Mouse (Mus musculus): ENCODE measurements around the gene Cyp46a1. TPM values are rescaled to one million over a fixed set of nuclear protein-coding genes. Genes with fewer than 3 reads are reported as not detected.

Cyp46a1 gene
- polyA plus RNA-seq, 1 experiment = 1.6 TPM

DNA sequence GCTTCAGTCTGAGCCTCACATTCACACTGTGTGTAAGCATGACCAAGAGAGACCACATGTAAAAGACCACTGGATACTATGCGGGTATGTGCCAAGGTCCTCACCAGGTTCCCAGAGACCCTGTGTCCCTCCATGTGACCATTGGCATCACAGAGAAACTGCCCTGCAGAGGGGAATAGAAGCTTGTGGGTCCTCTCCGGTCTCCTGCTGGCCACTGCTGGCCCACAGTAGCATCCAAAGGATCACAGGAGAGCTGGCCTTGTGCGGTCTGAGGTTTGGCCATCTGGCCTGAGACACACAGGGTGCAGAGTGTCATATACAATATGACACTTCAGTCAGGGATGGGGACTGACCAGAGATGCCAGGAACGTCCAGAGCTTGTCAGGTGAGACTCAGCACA is 24.1 kb upstream of the Cyp46a1 start:
- no peaks in the 10 kb centered on the region for H3K79me2 ChIP-seq (ENCODE audit: control insufficient read depth, insufficient read depth)
- no peak for TF ChIP-seq SRF (IDR thresholded peaks at IDR 0.05; ENCODE audit: control insufficient read depth, insufficient read length, low read depth)
- TF ChIP-seq POLR2AphosphoS2 (IDR thresholded peaks at IDR 0.05; ENCODE audit: insufficient read length, low read depth) = no peak
- no peak for TF ChIP-seq POLR2A (IDR thresholded peaks at IDR 0.05; ENCODE audit: insufficient read length, low read depth)
- no peak for TF ChIP-seq TCF12 (IDR thresholded peaks at IDR 0.05; ENCODE audit: insufficient read depth, poor library complexity, severe bottlenecking)
- no peak for TF ChIP-seq TCF3 (IDR thresholded peaks at IDR 0.05; ENCODE audit: insufficient read length, low read depth)
- no peak for TF ChIP-seq CEBPB (IDR thresholded peaks at IDR 0.05; ENCODE audit: insufficient read depth, poor library complexity, severe bottlenecking)
- no peak for TF ChIP-seq E2F4 (IDR thresholded peaks at IDR 0.05; ENCODE audit: insufficient read depth)
- no peak for TF ChIP-seq MAX (IDR thresholded peaks at IDR 0.05; ENCODE audit: low read depth)
- no peak for TF ChIP-seq USF1 (IDR thresholded peaks at IDR 0.05; ENCODE audit: low read depth)
- TF ChIP-seq MYOG (IDR thresholded peaks at IDR 0.05; ENCODE audit: control insufficient read depth in 1 of 3, insufficient read depth in 1 of 3, insufficient read length in 2 of 3, low read depth in 2 of 3) = no peak
- TF ChIP-seq REST (IDR thresholded peaks at IDR 0.05; ENCODE audit: insufficient read depth, insufficient read length) = no peak
- TF ChIP-seq MYOD1 (IDR thresholded peaks at IDR 0.05; ENCODE audit: control insufficient read depth in 1 of 3, insufficient read length in 2 of 3, low read depth in 2 of 3) = no peak
- no peak overlapping the region for H3K4me3 ChIP-seq
- no peaks in the 10 kb centered on the region for H3K27me3 ChIP-seq (ENCODE audit: control insufficient read depth, insufficient read depth, insufficient read length)
- H3K36me3 ChIP-seq (ENCODE audit: control insufficient read depth, insufficient read depth) = peaks cover 8% of the 10 kb centered on the region
- no peak overlapping the region for H3ac ChIP-seq (ENCODE audit: control insufficient read depth, insufficient read length)
- H3K4me2 ChIP-seq (ENCODE audit: low read depth) = peak overlapping the region; percentile 67

DNA sequence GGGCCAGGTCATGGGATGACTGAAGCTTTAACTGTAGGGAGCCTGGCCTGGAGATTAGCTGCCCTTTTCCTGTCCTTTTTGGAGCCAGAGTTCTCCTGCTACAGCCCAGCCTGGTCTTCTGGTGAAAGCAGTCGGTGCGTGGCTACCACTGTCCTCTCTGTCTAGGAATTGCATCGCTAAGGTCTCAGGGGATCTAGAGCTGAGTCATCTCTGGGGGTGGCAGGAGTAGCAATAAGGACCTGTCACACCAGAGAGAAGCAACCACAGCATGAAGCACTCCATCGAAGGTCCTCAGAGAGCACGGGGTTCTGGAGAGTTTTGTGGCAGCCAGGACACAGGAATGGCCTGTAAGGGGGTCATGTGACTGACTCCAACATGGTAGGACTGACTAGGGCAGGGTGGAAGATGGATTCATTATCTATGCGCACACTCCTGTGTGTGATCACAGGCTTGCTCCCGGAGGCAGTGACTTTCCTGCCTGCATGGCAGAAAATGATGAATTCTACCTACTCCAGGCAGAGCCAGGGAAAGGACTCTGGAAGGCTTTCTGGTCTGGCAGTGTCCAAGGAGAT is 23.6 kb upstream of the Cyp46a1 start:
- peak overlapping the region; percentile 67 for H3K4me2 ChIP-seq (ENCODE audit: low read depth)
- no peak overlapping the region for H3K4me3 ChIP-seq
- no peaks in the 10 kb centered on the region for H3K79me2 ChIP-seq (ENCODE audit: control insufficient read depth, insufficient read depth)
- H3K27me3 ChIP-seq (ENCODE audit: control insufficient read depth, insufficient read depth, insufficient read length) = no peaks in the 10 kb centered on the region
- peaks cover 8% of the 10 kb centered on the region for H3K36me3 ChIP-seq (ENCODE audit: control insufficient read depth, insufficient read depth)
- peak; percentile 63 for TF ChIP-seq USF1 (IDR thresholded peaks at IDR 0.05; ENCODE audit: low read depth)
- no peak for TF ChIP-seq MAX (IDR thresholded peaks at IDR 0.05; ENCODE audit: low read depth)
- TF ChIP-seq POLR2AphosphoS2 (IDR thresholded peaks at IDR 0.05; ENCODE audit: insufficient read length, low read depth) = peak; percentile 25
- no peak for TF ChIP-seq REST (IDR thresholded peaks at IDR 0.05; ENCODE audit: insufficient read depth, insufficient read length)
- no peak for TF ChIP-seq SRF (IDR thresholded peaks at IDR 0.05; ENCODE audit: control insufficient read depth, insufficient read length, low read depth)
- TF ChIP-seq TCF3 (IDR thresholded peaks at IDR 0.05; ENCODE audit: insufficient read length, low read depth) = no peak
- TF ChIP-seq POLR2A (IDR thresholded peaks at IDR 0.05; ENCODE audit: insufficient read length, low read depth) = no peak
- TF ChIP-seq CEBPB (IDR thresholded peaks at IDR 0.05; ENCODE audit: insufficient read depth, poor library complexity, severe bottlenecking) = 0 out of 2 replicates have a peak, but pooled peaks have one; percentile 30
- TF ChIP-seq MYOD1 (IDR thresholded peaks at IDR 0.05; ENCODE audit: control insufficient read depth in 1 of 3, insufficient read length in 2 of 3, low read depth in 2 of 3) = no peak
- TF ChIP-seq E2F4 (IDR thresholded peaks at IDR 0.05; ENCODE audit: insufficient read depth) = no peak
- no peak for TF ChIP-seq TCF12 (IDR thresholded peaks at IDR 0.05; ENCODE audit: insufficient read depth, poor library complexity, severe bottlenecking)
- H3ac ChIP-seq (ENCODE audit: control insufficient read depth, insufficient read length) = no peak overlapping the region

- Histone ChIP-seq H3K4me2 (ENCODE audit: low read depth) (no peak overlapping the region), H3K4me3 (no peak overlapping the region), H3K27me3 (ENCODE audit: control insufficient read depth, insufficient read depth, insufficient read length) (no peaks in the 10 kb centered on the region), H3K36me3 (ENCODE audit: control insufficient read depth, insufficient read depth) (peaks cover 8% of the 10 kb centered on the region), H3ac (ENCODE audit: control insufficient read depth, insufficient read length) (no peak overlapping the region), H3K79me2 (ENCODE audit: control insufficient read depth, insufficient read depth) (no peaks in the 10 kb centered on the region)
- no peak for TF ChIP-seq TCF12 (IDR thresholded peaks at IDR 0.05; ENCODE audit: insufficient read depth, poor library complexity, severe bottlenecking)
- TF ChIP-seq SRF (IDR thresholded peaks at IDR 0.05; ENCODE audit: control insufficient read depth, insufficient read length, low read depth) = no peak
- TF ChIP-seq MYOG (IDR thresholded peaks at IDR 0.05; ENCODE audit: control insufficient read depth in 1 of 3, insufficient read depth in 1 of 3, insufficient read length in 2 of 3, low read depth in 2 of 3) = no peak
Observed at GRCm38 (mm10) chr12:108311741-108312290, 22.4 kb upstream of the Cyp46a1 start.

DNA sequence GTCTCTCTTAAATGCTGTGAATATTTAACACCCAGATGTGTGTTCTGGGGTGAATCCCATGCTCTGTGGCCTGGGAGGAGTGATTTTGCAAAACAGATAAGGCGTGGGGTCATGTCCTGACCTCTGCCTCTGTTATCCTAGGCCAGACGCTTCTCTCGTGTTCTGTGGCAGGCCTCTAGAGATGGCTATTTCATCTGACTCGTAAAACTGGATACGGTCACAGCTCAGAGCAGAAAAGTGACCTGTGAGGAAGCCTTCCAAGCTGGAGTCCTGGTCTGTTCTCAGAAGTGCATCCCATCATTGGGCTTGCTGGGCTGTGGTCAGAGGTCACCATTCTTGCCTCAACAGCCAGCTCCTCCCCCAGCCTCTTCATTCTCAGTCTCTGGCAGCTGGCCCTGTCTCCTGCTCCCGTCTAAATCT is 21.7 kb upstream of the Cyp46a1 start:
- Histone ChIP-seq H3ac (ENCODE audit: control insufficient read depth, insufficient read length) (no peak overlapping the region), H3K36me3 (ENCODE audit: control insufficient read depth, insufficient read depth) (peaks cover 8% of the 10 kb centered on the region), H3K79me2 (ENCODE audit: control insufficient read depth, insufficient read depth) (no peaks in the 10 kb centered on the region), H3K4me3 (no peak overlapping the region), H3K4me2 (ENCODE audit: low read depth) (no peak overlapping the region), H3K27me3 (ENCODE audit: control insufficient read depth, insufficient read depth, insufficient read length) (no peaks in the 10 kb centered on the region)
- no peak for TF ChIP-seq E2F4 (IDR thresholded peaks at IDR 0.05; ENCODE audit: insufficient read depth)
- no peak for TF ChIP-seq CEBPB (IDR thresholded peaks at IDR 0.05; ENCODE audit: insufficient read depth, poor library complexity, severe bottlenecking)
- no peak for TF ChIP-seq POLR2A (IDR thresholded peaks at IDR 0.05; ENCODE audit: insufficient read length, low read depth)
- no peak for TF ChIP-seq TCF3 (IDR thresholded peaks at IDR 0.05; ENCODE audit: insufficient read length, low read depth)
- TF ChIP-seq POLR2AphosphoS2 (IDR thresholded peaks at IDR 0.05; ENCODE audit: insufficient read length, low read depth) = no peak
- TF ChIP-seq REST (IDR thresholded peaks at IDR 0.05; ENCODE audit: insufficient read depth, insufficient read length) = no peak
- no peak for TF ChIP-seq MAX (IDR thresholded peaks at IDR 0.05; ENCODE audit: low read depth)
- no peak for TF ChIP-seq MYOG (IDR thresholded peaks at IDR 0.05; ENCODE audit: control insufficient read depth in 1 of 3, insufficient read depth in 1 of 3, insufficient read length in 2 of 3, low read depth in 2 of 3)
- no peak for TF ChIP-seq SRF (IDR thresholded peaks at IDR 0.05; ENCODE audit: control insufficient read depth, insufficient read length, low read depth)
- TF ChIP-seq MYOD1 (IDR thresholded peaks at IDR 0.05; ENCODE audit: control insufficient read depth in 1 of 3, insufficient read length in 2 of 3, low read depth in 2 of 3) = no peak
- no peak for TF ChIP-seq USF1 (IDR thresholded peaks at IDR 0.05; ENCODE audit: low read depth)
- TF ChIP-seq TCF12 (IDR thresholded peaks at IDR 0.05; ENCODE audit: insufficient read depth, poor library complexity, severe bottlenecking) = no peak

Measured in myocyte (in vitro differentiated cells).